Mouse (Mus musculus): ENCODE measurements around the gene Clnk.

DNA sequence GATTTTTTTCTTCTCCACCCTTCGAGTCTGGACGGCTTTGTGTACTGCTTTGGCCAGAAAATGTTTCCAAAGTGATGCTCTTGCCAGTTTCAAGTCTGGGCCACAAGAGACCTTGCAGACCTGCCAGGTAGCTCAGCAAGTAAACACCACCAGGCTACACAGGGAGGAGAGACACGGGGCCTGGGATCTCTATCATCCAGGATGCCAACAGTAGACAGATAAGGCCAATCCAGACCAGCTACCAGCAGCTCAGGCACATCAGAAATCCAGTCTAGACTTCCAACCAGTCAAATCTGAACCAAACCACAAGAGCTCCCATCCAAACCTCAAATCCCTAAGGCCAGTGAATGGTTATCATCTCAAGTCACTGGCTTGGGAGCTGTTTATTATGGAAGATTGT, 26.3 kb upstream of the Clnk start:
- no peak for TF ChIP-seq CTCF (IDR thresholded peaks at IDR 0.05; ENCODE audit: extremely low read depth, insufficient read depth, low read length)
- TF ChIP-seq POLR2A (IDR thresholded peaks at IDR 0.05; ENCODE audit: extremely low read depth, insufficient read depth, low read length): no peak

All from cortical plate, adult 2 months (tissue).